Mouse (Mus musculus) embryonic fibroblast, embryonic 13.5 days (primary cell): Measurements from ENCODE around the gene Cadm2.

Source experiments
- CTCF ChIP-seq: IDR thresholded peaks from 2 replicates; pipeline ENCODE4 v1.5.1; 2011; ENCODE audit warnings: mild to moderate bottlenecking, control low read depth, low read length, moderate library complexity, borderline replicate concordance; ENCODE audit not compliant: insufficient read depth
- POLR2A ChIP-seq: IDR thresholded peaks from 2 replicates; pipeline ENCODE4 v1.6.1; 2011; ENCODE audit warnings: low read depth, mild to moderate bottlenecking, control low read depth, low read length, moderate library complexity

- TF ChIP-seq POLR2A (no peak), CTCF (no peak)
These were observed 102.4 kb downstream of the Cadm2 start for GRCm38 (mm10) chr16:67518311-67518710.
